10 mouse cellular contexts compared by ENCODE assay signal in genomic region chr7:37369698-37370097, GRCm38 (mm10).
DNase-seq lines count a peak whose midpoint lies in the region; ATAC-seq and TF ChIP-seq lines count a peak whose summit lies in the region.
"Had no signal": no experiment of that assay in that cellular context is flagged by ENCODE, and none has a peak within 500 bp of the region (broad histone marks: within the 10 kb centered on the region; RNA-seq: fewer than 3 reads in every experiment).

No protein-coding gene starts in this region.

- no peak overlapping the region for H3K27ac ChIP-seq in heart, postnatal 0 days (ENCODE audit: low read depth)
- H3K27ac ChIP-seq in midbrain, embryonic 11.5 days (ENCODE audit: low read depth, low read length): no peak overlapping the region
- H3K27ac ChIP-seq in midbrain, embryonic 16.5 days (ENCODE audit: low read length): no peak overlapping the region

- no peaks in the 10 kb centered on the region for H3K9me3 ChIP-seq in heart, postnatal 0 days (replicated peaks; ENCODE audit: control insufficient read depth, low read length)
- no peaks in the 10 kb centered on the region for H3K9me3 ChIP-seq in midbrain, embryonic 11.5 days (ENCODE audit: control insufficient read depth, low read length)
- H3K9me3 ChIP-seq in midbrain, embryonic 16.5 days (replicated peaks; ENCODE audit: control insufficient read depth, low read length, poor library complexity, severe bottlenecking): no peaks in the 10 kb centered on the region
- H3K9me3 ChIP-seq: megakaryocyte, embryonic 14.5 days had no signal

- no peak overlapping the region for H3K4me2 ChIP-seq in heart, postnatal 0 days (ENCODE audit: low read depth, low read length)
- no peak overlapping the region for H3K4me2 ChIP-seq in midbrain, embryonic 11.5 days
- no peak overlapping the region for H3K4me2 ChIP-seq in midbrain, embryonic 16.5 days (ENCODE audit: low read length)

- peak; percentile 56 for TF ChIP-seq CTCF in heart, postnatal 0 days (IDR thresholded peaks at IDR 0.05; ENCODE audit: low read depth)

- no peaks in the 10 kb centered on the region for H3K36me3 ChIP-seq in heart, postnatal 0 days (replicated peaks; ENCODE audit: control insufficient read depth, insufficient read depth, low read length)
- no peaks in the 10 kb centered on the region for H3K36me3 ChIP-seq in midbrain, embryonic 11.5 days (ENCODE audit: control insufficient read depth, insufficient read depth, low read length)
- H3K36me3 ChIP-seq in midbrain, embryonic 16.5 days (ENCODE audit: control insufficient read depth, insufficient read depth, low read length): no peaks in the 10 kb centered on the region

- DNase-seq in heart, postnatal 0 days (ENCODE audit: low spot score): no peak
- no peak for DNase-seq in heart, postnatal 25 days (ENCODE audit: low spot score)
- peak; percentile 88 for DNase-seq in midbrain, embryonic 11.5 days (ENCODE audit: low spot score, missing footprints)
- peak; percentile 57 for DNase-seq in embryo, embryonic 11 days
- peak; percentile 16 to 26 for DNase-seq in thymus, postnatal 36 days
- no peak for DNase-seq in ovary, postnatal 36 days (ENCODE audit: low spot score)
- no peak for DNase-seq in urinary bladder, postnatal 10 days (ENCODE audit: low spot score)
- DNase-seq: right cerebral cortex, postnatal 14 days had no signal

- H3K9ac ChIP-seq in heart, postnatal 0 days (replicated peaks; ENCODE audit: low read depth, low read length): no peak overlapping the region
- no peak overlapping the region for H3K9ac ChIP-seq in midbrain, embryonic 11.5 days (ENCODE audit: low read length)
- H3K9ac ChIP-seq in midbrain, embryonic 16.5 days (ENCODE audit: low read depth, low read length): no peak overlapping the region

- intact Hi-C loops in heart, postnatal 25 days (cut with DNase I): loop anchor here (5.0 to 10.0 kb wide), 2 partner anchors 703 to 775 kb away; no protein-coding TSS in a partner anchor

- no peak for ATAC-seq in heart, postnatal 0 days (ENCODE audit: insufficient read depth, low read depth)
- ATAC-seq in midbrain, embryonic 11.5 days (ENCODE audit: low FRiP score): no peak
- ATAC-seq in midbrain, embryonic 16.5 days: no peak

- H3K4me3 ChIP-seq in heart, postnatal 0 days (ENCODE audit: low read depth, low read length): no peak overlapping the region
- no peak overlapping the region for H3K4me3 ChIP-seq in midbrain, embryonic 11.5 days (ENCODE audit: low read depth, low read length)
- no peak overlapping the region for H3K4me3 ChIP-seq in midbrain, embryonic 16.5 days (ENCODE audit: low read depth, low read length)
- H3K4me3 ChIP-seq: megakaryocyte, embryonic 14.5 days had no signal

- no peaks in the 10 kb centered on the region for H3K27me3 ChIP-seq in heart, postnatal 0 days (ENCODE audit: control insufficient read depth, insufficient read depth, low read length)
- no peaks in the 10 kb centered on the region for H3K27me3 ChIP-seq in midbrain, embryonic 11.5 days (ENCODE audit: control insufficient read depth, insufficient read depth, low read length)
- no peaks in the 10 kb centered on the region for H3K27me3 ChIP-seq in midbrain, embryonic 16.5 days (ENCODE audit: control insufficient read depth, insufficient read depth, low read depth, low read length)
- H3K27me3 ChIP-seq: megakaryocyte, embryonic 14.5 days had no signal

- WGBS in heart, postnatal 0 days: 61% methylated on average over 4 of the region's 4 CpGs
- WGBS in midbrain, embryonic 11.5 days: 53% methylated on average over 4 of the region's 4 CpGs
- 39% methylated on average over 4 of the region's 4 CpGs for WGBS in midbrain, embryonic 16.5 days

- no peaks in the 10 kb centered on the region for H3K4me1 ChIP-seq in heart, postnatal 0 days (ENCODE audit: control insufficient read depth, insufficient read depth)
- H3K4me1 ChIP-seq in midbrain, embryonic 11.5 days (ENCODE audit: control insufficient read depth, insufficient read depth, low read length): peaks cover 17% of the 10 kb centered on the region
- no peaks in the 10 kb centered on the region for H3K4me1 ChIP-seq in midbrain, embryonic 16.5 days (ENCODE audit: control insufficient read depth, insufficient read depth, low read length)

- no peak for TF ChIP-seq EP300 in heart, postnatal 0 days (IDR thresholded peaks at IDR 0.05; ENCODE audit: low read depth)

Comparison
In these comparisons a context has a peak if more than half of its experiments do, and no peak if none do; other contexts are left out.
1. DNase-seq: peak in midbrain, embryonic 11.5 days (single experiment), embryo, embryonic 11 days (single experiment) and thymus, postnatal 36 days (2 of 2); none in heart, postnatal 0 days (single experiment), heart, postnatal 25 days (single experiment), ovary, postnatal 36 days (single experiment) and urinary bladder, postnatal 10 days (single experiment).